Mouse (Mus musculus) E14TG2a.4 (cell line): ENCODE measurements at regions not wholly inside any gene's neighbourhood (a gene's known extent, or its start where the extent isn't known, plus 50 kb on each side); places are given as distances from the start of the nearest gene placed in this dataset.

Source experiments
- CTCF ChIP-seq: conservative IDR thresholded peaks from 2 replicates; pipeline ENCODE4 v1.5.1; 2014; ENCODE audit warnings: low read length
- POU5F1 ChIP-seq: IDR thresholded peaks from 2 replicates; pipeline ENCODE4 v1.6.1; 2014; ENCODE audit warnings: low read length, borderline replicate concordance

GRCm38 (mm10) chr5:64404512-64404911, 248.4 kb downstream of the Tbc1d1 start:
- TF ChIP-seq CTCF (no peak), POU5F1 (no peak)
